Mouse (Mus musculus) testis, adult 2 months (tissue): ENCODE data around the gene Gm10447.

Experiments used
- CTCF ChIP-seq: fragments of 200-500 bp; IDR thresholded peaks from 2 replicates; pipeline ENCODE4 v1.5.1; 2012; ENCODE audit warnings: low read depth, mild to moderate bottlenecking, inconsistent platforms, low read length, moderate library complexity; ENCODE audit not compliant: control insufficient read depth, insufficient read depth, insufficient replicate concordance
- POLR2A ChIP-seq: fragments of 200-500 bp; IDR thresholded peaks from 2 replicates; pipeline ENCODE4 v1.6.1; 2012; ENCODE audit warnings: low read depth, mild to moderate bottlenecking, inconsistent platforms, low read length, moderate library complexity; ENCODE audit not compliant: control insufficient read depth

DNA sequence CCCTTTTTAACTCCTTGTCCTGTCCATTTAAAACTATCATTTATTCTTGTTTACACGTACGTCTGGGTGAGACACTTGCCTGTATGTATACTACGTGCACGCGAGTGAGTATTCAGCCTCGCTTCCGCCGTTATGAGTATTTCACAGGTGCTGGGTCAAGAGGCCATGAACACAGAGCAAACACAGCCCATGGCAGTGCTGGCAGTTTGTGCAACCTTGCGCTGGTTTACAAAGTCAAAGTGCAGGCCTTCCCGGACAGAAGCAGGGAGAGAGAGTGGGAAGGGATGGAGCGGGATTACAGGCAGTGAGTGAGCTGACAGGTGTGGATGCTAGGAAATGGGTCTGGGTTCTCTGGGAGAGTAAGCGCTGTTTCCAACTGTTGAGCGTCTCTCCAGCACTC is 10.7 kb downstream of the Gm10447 start:
- TF ChIP-seq CTCF (no peak), POLR2A (no peak)
